Mouse (Mus musculus): ENCODE measurements around the gene Retnlg.

DNA sequence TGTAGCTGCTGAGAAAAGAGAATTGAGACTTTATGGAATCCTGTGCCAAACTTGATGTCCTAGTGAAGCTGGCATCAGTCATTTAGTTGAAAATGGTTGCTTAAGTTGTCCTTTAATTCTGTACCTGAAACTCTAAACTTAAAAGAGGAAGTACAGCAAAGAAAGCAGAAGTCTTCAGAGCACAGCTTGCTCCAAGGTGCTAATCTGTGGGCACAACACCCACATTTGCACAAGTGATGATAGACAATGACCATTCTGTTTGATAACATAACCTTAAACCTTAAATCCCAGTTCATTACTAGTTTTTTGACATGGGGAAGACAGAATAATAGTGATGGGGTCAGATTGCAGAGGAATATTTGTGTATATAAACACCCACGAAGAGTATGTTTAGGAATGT lies 3.8 kb upstream of the Retnlg start:
- TF ChIP-seq POLR2A (IDR thresholded peaks at IDR 0.05; ENCODE audit: borderline replicate concordance, insufficient read depth, low read length) (no peak), CTCF (IDR thresholded peaks at IDR 0.05; ENCODE audit: borderline replicate concordance, insufficient read depth, low read depth, low read length) (no peak)

Measured in cerebellum, adult 2 months (tissue).